Mouse (Mus musculus) heart, postnatal 0 days (tissue): ENCODE results near the gene Nfya. TPM values are rescaled to one million over a fixed set of nuclear protein-coding genes. Genes with fewer than 3 reads are reported as not detected.

Experiments
- ATAC-seq: fragments of 200-750 bp; cut with Nextera tagmentation; 2 replicates; pipeline ENCODE4 v1.8.0; 2017; ENCODE audit warnings: low read depth, moderate number of reproducible peaks, moderate library complexity; ENCODE audit not compliant: insufficient read depth
- DNase-seq: peaks from one replicate; pipeline ENCODE4 v3.0.0-alpha.2; 2016; ENCODE audit warnings: low spot score
- H3K27ac ChIP-seq: fragments of 300-500 bp; sonication (generic); 2 replicates; pipeline ENCODE4 v1.5.1; 2014; ENCODE audit warnings: low read depth, mild to moderate bottlenecking
- H3K27me3 ChIP-seq: fragments of 300-500 bp; sonication (generic); 2 replicates; pipeline ENCODE4 v1.6.1; 2014; ENCODE audit warnings: low read length, mixed read lengths; ENCODE audit not compliant: control insufficient read depth, insufficient read depth
- H3K36me3 ChIP-seq: fragments of 300-500 bp; sonication (generic); replicated peaks from 2 replicates; pipeline ENCODE4 v1.6.1; 2014; ENCODE audit warnings: low read length, mixed read lengths; ENCODE audit not compliant: control insufficient read depth, insufficient read depth
- H3K4me1 ChIP-seq: fragments of 300-500 bp; sonication (generic); 2 replicates; pipeline ENCODE4 v1.6.1; 2014; ENCODE audit warnings: antibody characterized with exemption; ENCODE audit not compliant: control insufficient read depth, insufficient read depth
- H3K4me2 ChIP-seq: fragments of 300-500 bp; sonication (generic); 2 replicates; pipeline ENCODE4 v1.6.1; 2014; ENCODE audit warnings: low read depth, mild to moderate bottlenecking, low read length, moderate library complexity
- H3K4me3 ChIP-seq: fragments of 300-500 bp; sonication (generic); 2 replicates; pipeline ENCODE4 v1.5.1; 2014; ENCODE audit warnings: low read depth, low read length
- H3K9ac ChIP-seq: fragments of 300-500 bp; sonication (generic); replicated peaks from 2 replicates; pipeline ENCODE4 v1.6.1; 2014; ENCODE audit warnings: low read depth, low read length, mixed read lengths
- H3K9me3 ChIP-seq: fragments of 300-500 bp; sonication (generic); replicated peaks from 2 replicates; pipeline ENCODE4 v1.6.1; 2016; ENCODE audit warnings: low read length; ENCODE audit not compliant: control insufficient read depth
- CTCF ChIP-seq: IDR thresholded peaks from 2 replicates; pipeline ENCODE4 v1.5.1; 2016; ENCODE audit warnings: antibody characterized with exemption, control low read depth, low read depth
- EP300 ChIP-seq: IDR thresholded peaks from 2 replicates; pipeline ENCODE4 v1.6.1; 2016; ENCODE audit warnings: antibody characterized with exemption, low read depth
- WGBS: fragments of 180-500 bp; shearing (Covaris S2); extraction: QIAGEN DNeasy Blood & Tissue Kit; methylation state at CpG from one replicate; pipeline ENCODE4 v1.1.7; 2014; 5-methylcytosine and 5-hydroxymethylcytosine counted together
- polyA plus RNA-seq: library from polyadenylated mRNA; unstranded; fragments of >200 nt; fragmentation: Nextera tagmentation; extraction: Ambion mirVana; gene quantifications from 2 replicates; pipeline ENCODE4 v1.2.1, GENCODE M21; 2015
- total RNA-seq: library from RNA; depleted of rRNA; stranded (reverse); fragments of >200 nt; gene quantifications from 2 replicates; pipeline ENCODE4 v1.2.3, GENCODE M21; 2014; ENCODE audit warnings: low replicate concordance

The Nfya gene
- total and polyA plus RNA-seq, 2 experiments from 2014 or later = 4.7 to 27.4 TPM

- ATAC-seq (no peak), DNase-seq (no peak)
- H3K27me3 ChIP-seq = no peaks in the 10 kb centered on the region
- H3K4me2 ChIP-seq = no peak overlapping the region
- TF ChIP-seq CTCF (no peak), EP300 (no peak)
- WGBS = 73% methylated on average over 16 of the region's 16 CpGs
- no peak overlapping the region for H3K9ac ChIP-seq
- H3K4me3 ChIP-seq = no peak overlapping the region
- H3K9me3 ChIP-seq = no peaks in the 10 kb centered on the region
- H3K27ac ChIP-seq = no peak overlapping the region
- H3K36me3 ChIP-seq = no peaks in the 10 kb centered on the region
- no peaks in the 10 kb centered on the region for H3K4me1 ChIP-seq
Measured at GRCm38 (mm10) chr17:48443542-48444145, 33.9 kb upstream of the Nfya start.

- no peaks in the 10 kb centered on the region for H3K27me3 ChIP-seq
- WGBS = 66% methylated on average over 7 of the region's 7 CpGs
- H3K27ac ChIP-seq = no peak overlapping the region
- H3K9ac ChIP-seq = no peak overlapping the region
- no peaks in the 10 kb centered on the region for H3K9me3 ChIP-seq
- no peak overlapping the region for H3K4me2 ChIP-seq
- TF ChIP-seq EP300 (no peak), CTCF (peak; percentile 26; the same call in 1 of the 2 replicates)
- no peak overlapping the region for H3K4me3 ChIP-seq
- DNase-seq (no peak), ATAC-seq (no peak)
- H3K4me1 ChIP-seq = peaks cover 3% of the 10 kb centered on the region; the same call in 1 of the 2 replicates
- no peaks in the 10 kb centered on the region for H3K36me3 ChIP-seq
Measured at GRCm38 (mm10) chr17:48442745-48443457, 33.2 kb upstream of the Nfya start.

- H3K9ac ChIP-seq = no peak overlapping the region
- no peaks in the 10 kb centered on the region for H3K27me3 ChIP-seq
- peak overlapping the region; percentile 94 for H3K27ac ChIP-seq
- no peaks in the 10 kb centered on the region for H3K36me3 ChIP-seq
- no peak overlapping the region for H3K4me2 ChIP-seq
- H3K9me3 ChIP-seq = no peaks in the 10 kb centered on the region
- WGBS = 19% methylated on average over 7 of the region's 7 CpGs
- ATAC-seq = peak; percentile 57
- peak; percentile 61 for DNase-seq
- H3K4me3 ChIP-seq = no peak overlapping the region
- H3K4me1 ChIP-seq = peaks cover 37% of the 10 kb centered on the region
- TF ChIP-seq CTCF (peak; percentile 58), EP300 (no peak)
Measured at GRCm38 (mm10) chr17:48437421-48437911, 27.8 kb upstream of the Nfya start.

- Histone ChIP-seq H3K36me3 (no peaks in the 10 kb centered on the region), H3K27me3 (no peaks in the 10 kb centered on the region), H3K9ac (no peak overlapping the region), H3K4me1 (peaks cover 37% of the 10 kb centered on the region), H3K27ac (peak overlapping the region; percentile 94), H3K4me2 (no peak overlapping the region), H3K9me3 (no peaks in the 10 kb centered on the region), H3K4me3 (no peak overlapping the region)
- ATAC-seq (peak; percentile 70), DNase-seq (peak; percentile 89)
- WGBS = 7% methylated on average over 1 of the region's 1 CpGs
- no peak for TF ChIP-seq CTCF
- TF ChIP-seq EP300 = peak; percentile 67; the same call in 1 of the 2 replicates
Measured at GRCm38 (mm10) chr17:48436487-48436886, 26.8 kb upstream of the Nfya start.

GRCm38 (mm10) chr17:48434479-48434878 is 24.8 kb upstream of the Nfya start:
- Histone ChIP-seq H3K36me3 (no peaks in the 10 kb centered on the region), H3K4me3 (no peak overlapping the region), H3K4me1 (peaks cover 50% of the 10 kb centered on the region), H3K4me2 (no peak overlapping the region), H3K9me3 (no peaks in the 10 kb centered on the region), H3K27me3 (no peaks in the 10 kb centered on the region), H3K9ac (no peak overlapping the region), H3K27ac (no peak overlapping the region)
- DNase-seq (no peak), ATAC-seq (no peak)
- 73% methylated on average over 5 of the region's 5 CpGs for WGBS
- TF ChIP-seq EP300 = no peak
- TF ChIP-seq CTCF = no peak
